ENCODE assay signal across 7 mouse cellular contexts in genomic region chr13:23584331-23584730, GRCm38 (mm10). TPM values are rescaled to one million over a fixed set of nuclear protein-coding genes. Genes with fewer than 3 reads are reported as not detected.
A peak's percentile ranks its signal among the peaks of the same experiment; 100 is the strongest.
DNase-seq lines count a peak whose midpoint lies in the region; ATAC-seq lines count a peak whose summit lies in the region.

No protein-coding gene starts in this region.

- no peaks in the 10 kb centered on the region for H3K9me3 ChIP-seq in embryonic facial prominence, embryonic 14.5 days (ENCODE audit: control insufficient read depth, low read length)
- no peaks in the 10 kb centered on the region for H3K9me3 ChIP-seq in limb, embryonic 15.5 days
- H3K9me3 ChIP-seq in stomach, embryonic 14.5 days (ENCODE audit: control insufficient read depth, low read depth, low read length), result no peaks in the 10 kb centered on the region

- no peak for ATAC-seq in embryonic facial prominence, embryonic 14.5 days (ENCODE audit: low read depth)
- no peak for ATAC-seq in limb, embryonic 15.5 days (ENCODE audit: insufficient number of reproducible peaks, low FRiP score, low TSS enrichment, low read depth)
- no peak for ATAC-seq in stomach, embryonic 14.5 days (ENCODE audit: insufficient number of reproducible peaks, insufficient read depth, low FRiP score, low read depth)

- H3K4me2 ChIP-seq in embryonic facial prominence, embryonic 14.5 days (ENCODE audit: low read depth, low read length), result peak overlapping the region; percentile 65
- H3K4me2 ChIP-seq in limb, embryonic 15.5 days, result peak overlapping the region; percentile 70
- peak overlapping the region; percentile 69 for H3K4me2 ChIP-seq in stomach, embryonic 14.5 days (replicated peaks; ENCODE audit: low read depth, low read length)

- H3K9ac ChIP-seq in embryonic facial prominence, embryonic 14.5 days (ENCODE audit: low read depth, low read length), result peak overlapping the region; percentile 77
- H3K9ac ChIP-seq in limb, embryonic 15.5 days, result no peak overlapping the region
- H3K9ac ChIP-seq in stomach, embryonic 14.5 days (replicated peaks; ENCODE audit: low read depth, low read length), result peak overlapping the region; percentile 60

- H3K27me3 ChIP-seq in embryonic facial prominence, embryonic 14.5 days (replicated peaks; ENCODE audit: control insufficient read depth, insufficient read depth, low read length), result no peaks in the 10 kb centered on the region
- no peaks in the 10 kb centered on the region for H3K27me3 ChIP-seq in limb, embryonic 15.5 days
- no peaks in the 10 kb centered on the region for H3K27me3 ChIP-seq in stomach, embryonic 14.5 days (ENCODE audit: control insufficient read depth, insufficient read depth, low read length)

- peak; percentile 75 for DNase-seq in 3T3-L1 (ENCODE audit: low read depth, low spot score)
- DNase-seq in A20 (ENCODE audit: low read depth, low spot score), result peak; percentile 56
- DNase-seq in embryonic facial prominence, embryonic 14.5 days (ENCODE audit: low spot score), result peak; percentile 34
- no peak for DNase-seq in left cerebral cortex, adult 18-20 months (ENCODE audit: low spot score in 2 of 2)
- no peak for DNase-seq in cerebellum, postnatal 25 days

- H3K27ac ChIP-seq in embryonic facial prominence, embryonic 14.5 days (replicated peaks; ENCODE audit: low read depth, low read length), result peak overlapping the region; percentile 96
- peak overlapping the region; percentile 95 for H3K27ac ChIP-seq in limb, embryonic 15.5 days
- H3K27ac ChIP-seq in stomach, embryonic 14.5 days (ENCODE audit: low read length), result peak overlapping the region; percentile 96

- H3K4me1 ChIP-seq in embryonic facial prominence, embryonic 14.5 days (ENCODE audit: control insufficient read depth, insufficient read depth, low read length), result peaks cover 27% of the 10 kb centered on the region; the same call in 1 of the 2 replicates
- H3K4me1 ChIP-seq in limb, embryonic 15.5 days, result peaks cover 22% of the 10 kb centered on the region
- peaks cover 21% of the 10 kb centered on the region; the same call in 1 of the 2 replicates for H3K4me1 ChIP-seq in stomach, embryonic 14.5 days (ENCODE audit: control insufficient read depth, insufficient read depth, low read length)

- H3K4me3 ChIP-seq in embryonic facial prominence, embryonic 14.5 days (ENCODE audit: low read depth, low read length), result peak overlapping the region; percentile 45
- peak overlapping the region; percentile 46 for H3K4me3 ChIP-seq in limb, embryonic 15.5 days
- H3K4me3 ChIP-seq in stomach, embryonic 14.5 days (ENCODE audit: low read depth, low read length), result peak overlapping the region; percentile 38

- H3K36me3 ChIP-seq in embryonic facial prominence, embryonic 14.5 days (ENCODE audit: control insufficient read depth, insufficient read depth, low read length), result no peaks in the 10 kb centered on the region
- H3K36me3 ChIP-seq in limb, embryonic 15.5 days, result no peaks in the 10 kb centered on the region
- H3K36me3 ChIP-seq in stomach, embryonic 14.5 days (ENCODE audit: control insufficient read depth, insufficient read depth, low read length), result no peaks in the 10 kb centered on the region

RNA-seq across cellular contexts. Expression of gene Hist1h4d, which starts 2.9 kb away (rescaled TPM):
- polyA plus RNA-seq in embryonic facial prominence, embryonic 14.5 days (2014; fragmentation: Nextera tagmentation; extraction: Ambion mirVana), result 74.5 and 84.0 TPM in 2 replicates
- polyA plus RNA-seq in limb, embryonic 15.5 days (2015; fragmentation: Nextera tagmentation; extraction: Ambion mirVana), result 75.2 and 108 TPM in 2 replicates
- 99.6 and 119 TPM in 2 replicates for polyA plus RNA-seq in stomach, embryonic 14.5 days (2014; fragmentation: Nextera tagmentation; extraction: Ambion mirVana)
- 100 to 1,000 TPM; 166 to 191 TPM for total RNA-seq in left cerebral cortex, adult 18-20 months (2021)

RNA-seq across cellular contexts. Expression of gene Hist1h3d, which starts 8.8 kb away (rescaled TPM):
- polyA plus RNA-seq in embryonic facial prominence, embryonic 14.5 days (2014; fragmentation: Nextera tagmentation; extraction: Ambion mirVana), result 5.2 and 7.2 TPM in 2 replicates
- polyA plus RNA-seq in limb, embryonic 15.5 days (2015; fragmentation: Nextera tagmentation; extraction: Ambion mirVana), result 5.8 and 6.5 TPM in 2 replicates
- 11.2 and 16.2 TPM in 2 replicates for polyA plus RNA-seq in stomach, embryonic 14.5 days (2014; fragmentation: Nextera tagmentation; extraction: Ambion mirVana)
- 10 to 100 TPM in 1 of 2 experiments, 1 to 10 TPM in 1; 9.3 to 10.4 TPM for total RNA-seq in left cerebral cortex, adult 18-20 months (2021)

RNA-seq across cellular contexts. Expression of gene Hist1h2ad, which starts 10.2 kb away (rescaled TPM):
- 1.6 and 2.8 TPM in 2 replicates for polyA plus RNA-seq in embryonic facial prominence, embryonic 14.5 days (2014; fragmentation: Nextera tagmentation; extraction: Ambion mirVana)
- 0.89 and 2.3 TPM in 2 replicates for polyA plus RNA-seq in limb, embryonic 15.5 days (2015; fragmentation: Nextera tagmentation; extraction: Ambion mirVana)
- 4.1 and 6.2 TPM in 2 replicates for polyA plus RNA-seq in stomach, embryonic 14.5 days (2014; fragmentation: Nextera tagmentation; extraction: Ambion mirVana)
- 10 to 100 TPM in 1 of 2 experiments, 1 to 10 TPM in 1; 6.3 to 11.0 TPM for total RNA-seq in left cerebral cortex, adult 18-20 months (2021)

RNA-seq across cellular contexts. Expression of gene Hist1h2bf, which starts 10.3 kb away (rescaled TPM):
- 3.6 and 4.1 TPM in 2 replicates for polyA plus RNA-seq in embryonic facial prominence, embryonic 14.5 days (2014; fragmentation: Nextera tagmentation; extraction: Ambion mirVana)
- polyA plus RNA-seq in limb, embryonic 15.5 days (2015; fragmentation: Nextera tagmentation; extraction: Ambion mirVana), result 2.9 and 5.8 TPM in 2 replicates
- polyA plus RNA-seq in stomach, embryonic 14.5 days (2014; fragmentation: Nextera tagmentation; extraction: Ambion mirVana), result 7.1 and 7.3 TPM in 2 replicates
- total RNA-seq in left cerebral cortex, adult 18-20 months (2021), result 10 to 100 TPM; 14.7 to 26.1 TPM

RNA-seq across cellular contexts. Expression of gene Hist1h2bg, which starts 13.1 kb away (rescaled TPM):
- 5.1 and 5.3 TPM in 2 replicates for polyA plus RNA-seq in embryonic facial prominence, embryonic 14.5 days (2014; fragmentation: Nextera tagmentation; extraction: Ambion mirVana)
- polyA plus RNA-seq in limb, embryonic 15.5 days (2015; fragmentation: Nextera tagmentation; extraction: Ambion mirVana), result 5.5 and 6.0 TPM in 2 replicates
- 11.0 and 12.6 TPM in 2 replicates for polyA plus RNA-seq in stomach, embryonic 14.5 days (2014; fragmentation: Nextera tagmentation; extraction: Ambion mirVana)
- total RNA-seq in left cerebral cortex, adult 18-20 months (2021), result 10 to 100 TPM; 61.6 to 70.8 TPM

Comparison
In these comparisons a context has a peak if more than half of its experiments do, and no peak if none do; other contexts are left out.
1. DNase-seq: peak in 3T3-L1 (single experiment), A20 (single experiment) and embryonic facial prominence, embryonic 14.5 days (single experiment); none in left cerebral cortex, adult 18-20 months (0 of 2) and cerebellum, postnatal 25 days (0 of 2).
2. Peak in every context shown above with its lines, with median percentiles within 50 percentile points of each other: H3K27ac ChIP-seq, H3K4me2 ChIP-seq and H3K4me3 ChIP-seq.